Mouse (Mus musculus) midbrain, embryonic 11.5 days (tissue): ENCODE measurements around the gene Gpc3. TPM values are rescaled to one million over a fixed set of nuclear protein-coding genes. Genes with fewer than 3 reads are reported as not detected.
"Not testable (repeated sequence)": the region's sequence is repeated elsewhere in the genome, so short reads cannot be mapped to it uniquely, and the experiment has no call there.

Source experiments
- ATAC-seq: fragments of 200-750 bp; cut with Nextera tagmentation; 2 replicates; pipeline ENCODE4 v1.8.0; 2017; ENCODE audit warnings: moderate TSS enrichment, moderate library complexity; ENCODE audit not compliant: low FRiP score
- DNase-seq: peaks from one replicate; pipeline ENCODE4 v3.0.0; 2015; ENCODE audit warnings: low spot score; ENCODE audit errors: missing footprints
- H3K27ac ChIP-seq: fragments of 300-500 bp; sonication (generic); 2 replicates; pipeline ENCODE4 v1.5.1; 2014; ENCODE audit warnings: low read depth, low read length
- H3K27me3 ChIP-seq: fragments of 300-500 bp; sonication (generic); 2 replicates; pipeline ENCODE4 v1.6.1; 2014; ENCODE audit warnings: mild to moderate bottlenecking, low read length, moderate library complexity, mixed read lengths; ENCODE audit not compliant: control insufficient read depth, insufficient read depth
- H3K36me3 ChIP-seq: fragments of 300-500 bp; sonication (generic); 2 replicates; pipeline ENCODE4 v1.6.1; 2014; ENCODE audit warnings: mild to moderate bottlenecking, low read length, moderate library complexity, mixed read lengths; ENCODE audit not compliant: control insufficient read depth, insufficient read depth
- H3K4me1 ChIP-seq: fragments of 300-500 bp; sonication (generic); 2 replicates; pipeline ENCODE4 v1.6.1; 2014; ENCODE audit warnings: low read length; ENCODE audit not compliant: control insufficient read depth, insufficient read depth
- H3K4me2 ChIP-seq: fragments of 300-500 bp; sonication (generic); 2 replicates; pipeline ENCODE4 v1.6.1; 2014; ENCODE audit warnings: mild to moderate bottlenecking, moderate library complexity
- H3K4me3 ChIP-seq: fragments of 300-500 bp; sonication (generic); 2 replicates; pipeline ENCODE4 v1.5.1; 2014; ENCODE audit warnings: low read depth, low read length
- H3K9ac ChIP-seq: fragments of 300-500 bp; sonication (generic); 2 replicates; pipeline ENCODE4 v1.6.1; 2014; ENCODE audit warnings: low read length
- H3K9me3 ChIP-seq: fragments of 300-500 bp; sonication (generic); 2 replicates; pipeline ENCODE4 v1.6.1; 2016; ENCODE audit warnings: low read length; ENCODE audit not compliant: control insufficient read depth
- WGBS: fragments of 180-500 bp; shearing (Covaris S2); extraction: QIAGEN DNeasy Blood & Tissue Kit; methylation state at CpG from one replicate; pipeline ENCODE4 v1.1.7; 2014; 5-methylcytosine and 5-hydroxymethylcytosine counted together
- polyA plus RNA-seq: library from polyadenylated mRNA; unstranded; fragments of >200 nt; fragmentation: Nextera tagmentation; extraction: Ambion mirVana; gene quantifications from 2 replicates; pipeline ENCODE4 v1.2.1, GENCODE M21; 2014

Gpc3 gene
- polyA plus RNA-seq, 1 experiment from 2014 or later = 225 TPM

DNA sequence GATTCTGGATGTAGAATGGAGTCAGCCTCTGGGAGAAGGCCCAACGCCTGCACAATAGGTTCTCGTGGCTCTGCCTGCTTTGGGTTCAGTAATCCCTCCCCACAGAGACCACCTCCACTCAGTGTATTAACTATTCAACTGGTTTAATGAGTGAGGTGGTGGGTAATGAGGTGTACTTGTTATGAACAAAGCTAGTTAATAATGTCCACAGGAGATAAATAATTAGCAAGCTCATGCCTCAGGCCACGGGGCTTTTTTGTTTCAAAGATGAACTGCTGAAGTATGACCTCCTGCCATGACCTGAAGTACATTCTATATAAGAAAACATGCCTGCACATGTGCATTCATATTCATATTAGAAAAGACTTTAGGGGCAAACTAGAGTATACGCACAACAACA lies 260.8 kb downstream of the Gpc3 start:
- no peak overlapping the region for H3K4me2 ChIP-seq
- H3K9ac ChIP-seq = no peak overlapping the region
- 73% methylated on average over 4 of the region's 4 CpGs for WGBS
- H3K27me3 ChIP-seq = no peaks in the 10 kb centered on the region
- H3K4me3 ChIP-seq = no peak overlapping the region
- peaks cover 4% of the 10 kb centered on the region; the same call in 1 of the 2 replicates for H3K4me1 ChIP-seq
- ATAC-seq = no peak
- no peak for DNase-seq
- H3K27ac ChIP-seq = no peak overlapping the region
- H3K36me3 ChIP-seq = no peaks in the 10 kb centered on the region
- no peaks in the 10 kb centered on the region for H3K9me3 ChIP-seq

DNA sequence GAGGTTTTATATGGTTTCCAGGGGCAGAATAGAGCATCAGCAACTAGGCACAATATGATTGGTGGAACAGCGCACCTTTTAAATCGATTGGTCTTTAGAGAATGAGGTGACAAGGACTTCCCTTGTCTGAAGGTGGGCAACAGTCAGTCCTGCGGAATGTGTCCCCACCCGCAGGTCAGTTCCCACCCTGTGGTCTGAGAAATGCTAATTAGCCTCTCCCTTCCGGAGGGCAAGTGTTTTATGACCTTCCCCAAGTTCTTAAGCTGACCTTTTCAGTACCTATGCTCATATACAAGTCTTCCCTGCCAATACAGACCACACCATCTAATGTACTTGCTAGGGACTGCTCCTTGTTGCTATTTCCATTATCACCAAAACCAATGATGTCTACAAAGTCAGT lies 263.1 kb downstream of the Gpc3 start:
- not testable (repeated sequence) for H3K4me3 ChIP-seq

DNA sequence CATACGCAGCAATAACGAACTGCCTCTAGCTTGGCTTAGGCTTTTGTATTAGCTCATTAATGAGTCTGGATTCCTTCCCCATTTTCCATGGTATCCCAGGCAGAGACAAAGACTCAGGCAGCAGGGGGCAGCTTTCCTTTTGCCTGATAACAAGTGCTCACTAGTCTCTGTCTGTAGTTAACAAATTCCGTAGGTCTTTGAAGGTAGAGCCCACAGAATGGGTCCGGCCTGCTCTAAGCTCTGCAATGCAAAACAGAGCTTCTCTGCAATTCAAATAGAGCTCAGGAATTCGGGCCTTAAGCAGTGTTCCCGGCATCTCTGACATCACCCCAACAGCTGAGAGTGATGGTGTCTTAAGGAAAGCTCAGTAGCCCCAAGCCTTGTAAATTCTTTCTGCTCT lies 265.0 kb downstream of the Gpc3 start:
- no peaks in the 10 kb centered on the region for H3K36me3 ChIP-seq
- no peak for DNase-seq
- H3K4me3 ChIP-seq = no peak overlapping the region
- no peak overlapping the region for H3K4me2 ChIP-seq
- H3K9ac ChIP-seq = no peak overlapping the region
- peaks cover 6% of the 10 kb centered on the region; the same call in 1 of the 2 replicates for H3K4me1 ChIP-seq
- H3K9me3 ChIP-seq = no peaks in the 10 kb centered on the region
- peak; percentile 59 for ATAC-seq
- no peaks in the 10 kb centered on the region for H3K27me3 ChIP-seq
- H3K27ac ChIP-seq = no peak overlapping the region
- 15% methylated on average over 6 of the region's 6 CpGs for WGBS

More for the DNA sequence above, 263.1 kb downstream of the Gpc3 start:
- not testable (repeated sequence) for H3K36me3 ChIP-seq, H3K9ac ChIP-seq, DNase-seq, H3K4me1 ChIP-seq, H3K27ac ChIP-seq, H3K9me3 ChIP-seq, H3K27me3 ChIP-seq, H3K4me2 ChIP-seq, ATAC-seq
- WGBS = 69% methylated on average over 5 of the region's 5 CpGs

GRCm38 (mm10) chrX:52344018-52344417 lies 269.7 kb downstream of the Gpc3 start:
- peaks cover 4% of the 10 kb centered on the region; the same call in 1 of the 2 replicates for H3K4me1 ChIP-seq
- H3K9me3 ChIP-seq = no peaks in the 10 kb centered on the region
- no peak for DNase-seq
- no peak overlapping the region for H3K9ac ChIP-seq
- no peaks in the 10 kb centered on the region for H3K36me3 ChIP-seq
- H3K27ac ChIP-seq = no peak overlapping the region
- no peak overlapping the region for H3K4me3 ChIP-seq
- H3K4me2 ChIP-seq = no peak overlapping the region
- ATAC-seq = no peak
- WGBS = 63% methylated on average over 3 of the region's 3 CpGs
- H3K27me3 ChIP-seq = no peaks in the 10 kb centered on the region

DNA sequence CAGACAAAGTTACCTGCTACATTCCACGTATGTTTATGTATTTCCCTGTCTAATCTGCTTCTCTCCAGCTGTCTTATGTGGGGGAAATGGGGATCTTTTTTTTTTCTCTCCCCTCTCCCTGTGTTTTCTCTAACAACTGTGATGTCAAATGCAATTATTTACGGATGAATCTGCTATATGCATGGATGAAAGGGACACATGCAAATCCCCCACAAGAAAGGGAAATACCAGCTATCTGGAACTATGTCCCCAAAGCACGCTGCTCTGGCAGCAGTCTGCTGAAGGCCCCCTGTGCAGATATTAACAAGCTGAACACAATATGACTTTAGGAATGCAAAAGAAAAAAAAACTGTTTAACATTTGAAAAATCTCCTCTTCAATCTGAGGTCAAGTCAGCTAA lies 273.5 kb downstream of the Gpc3 start:
- Histone ChIP-seq H3K4me1 (no peaks in the 10 kb centered on the region), H3K9ac (no peak overlapping the region), H3K27ac (no peak overlapping the region), H3K9me3 (no peaks in the 10 kb centered on the region), H3K4me2 (no peak overlapping the region), H3K4me3 (no peak overlapping the region), H3K27me3 (no peaks in the 10 kb centered on the region), H3K36me3 (no peaks in the 10 kb centered on the region)
- WGBS = 47% methylated on average over 3 of the region's 3 CpGs
- ATAC-seq = no peak
- no peak for DNase-seq

DNA sequence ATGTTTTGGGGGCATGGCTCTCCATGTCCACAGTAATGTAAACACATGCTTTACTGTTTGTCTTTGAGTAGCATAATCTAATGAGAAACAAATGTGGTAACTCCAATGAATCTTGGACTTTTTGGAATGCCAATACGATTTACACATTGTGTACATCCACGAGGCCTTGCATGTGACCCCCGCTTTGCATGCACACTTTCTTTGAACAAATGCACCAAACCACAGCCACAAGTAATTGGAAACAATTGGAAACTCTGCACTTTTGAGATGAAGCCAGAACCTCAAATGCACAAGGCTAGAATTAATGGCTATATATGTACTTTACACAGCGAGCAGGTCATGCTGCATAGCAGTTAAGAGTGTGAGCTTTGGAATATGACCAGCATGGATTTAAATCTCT lies 292.0 kb downstream of the Gpc3 start:
- Histone ChIP-seq H3K27ac (no peak overlapping the region), H3K27me3 (no peaks in the 10 kb centered on the region), H3K9me3 (no peaks in the 10 kb centered on the region), H3K36me3 (no peaks in the 10 kb centered on the region), H3K4me1 (no peaks in the 10 kb centered on the region), H3K9ac (no peak overlapping the region), H3K4me2 (no peak overlapping the region), H3K4me3 (no peak overlapping the region)
- ATAC-seq = no peak
- 88% methylated on average over 4 of the region's 4 CpGs for WGBS
- no peak for DNase-seq

- 83% methylated on average over 4 of the region's 4 CpGs for WGBS
- Histone ChIP-seq H3K27me3 (no peaks in the 10 kb centered on the region), H3K9me3 (no peaks in the 10 kb centered on the region), H3K4me1 (no peaks in the 10 kb centered on the region), H3K36me3 (no peaks in the 10 kb centered on the region), H3K27ac (no peak overlapping the region), H3K9ac (no peak overlapping the region), H3K4me2 (no peak overlapping the region), H3K4me3 (no peak overlapping the region)
- DNase-seq (no peak), ATAC-seq (no peak)
Observed at GRCm38 (mm10) chrX:52320653-52321052, 293.1 kb downstream of the Gpc3 start.

DNA sequence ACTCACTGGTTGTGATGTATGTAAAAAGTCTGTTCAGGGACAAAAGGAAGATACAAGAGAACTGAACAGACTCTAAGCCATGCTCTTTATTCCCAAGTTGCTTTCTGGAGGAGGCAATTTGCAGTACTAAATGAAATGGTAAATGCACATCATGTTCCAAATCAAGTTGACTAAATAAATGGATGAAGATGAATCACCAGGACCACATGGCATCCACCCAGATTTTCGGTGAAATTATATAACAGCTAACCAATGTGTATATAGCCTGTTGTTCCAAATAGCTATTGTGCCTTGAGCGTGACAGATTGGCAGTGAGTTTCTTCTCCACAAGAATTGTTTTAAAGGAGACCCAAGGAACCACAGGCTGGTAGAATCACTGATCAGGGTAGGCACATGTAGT lies 302.8 kb downstream of the Gpc3 start:
- no peak overlapping the region for H3K4me2 ChIP-seq
- H3K4me1 ChIP-seq = no peaks in the 10 kb centered on the region
- no peak overlapping the region for H3K4me3 ChIP-seq
- H3K9ac ChIP-seq = no peak overlapping the region
- no peak overlapping the region for H3K27ac ChIP-seq
- H3K27me3 ChIP-seq = no peaks in the 10 kb centered on the region; the same call in 1 of the 2 replicates
- no peaks in the 10 kb centered on the region for H3K36me3 ChIP-seq
- ATAC-seq = no peak
- 90% methylated on average over 2 of the region's 2 CpGs for WGBS
- H3K9me3 ChIP-seq = no peaks in the 10 kb centered on the region
- no peak for DNase-seq

- no peaks in the 10 kb centered on the region for H3K9me3 ChIP-seq
- no peaks in the 10 kb centered on the region; the same call in 1 of the 2 replicates for H3K27me3 ChIP-seq
- H3K36me3 ChIP-seq = no peaks in the 10 kb centered on the region
- no peak overlapping the region for H3K4me2 ChIP-seq
- no peak overlapping the region for H3K4me3 ChIP-seq
- H3K4me1 ChIP-seq = no peaks in the 10 kb centered on the region
- H3K27ac ChIP-seq = no peak overlapping the region
- DNase-seq (no peak), ATAC-seq (no peak)
- no peak overlapping the region for H3K9ac ChIP-seq
- 87% methylated on average over 4 of the region's 4 CpGs for WGBS
Observed at GRCm38 (mm10) chrX:52305226-52305625, 308.5 kb downstream of the Gpc3 start.

DNA sequence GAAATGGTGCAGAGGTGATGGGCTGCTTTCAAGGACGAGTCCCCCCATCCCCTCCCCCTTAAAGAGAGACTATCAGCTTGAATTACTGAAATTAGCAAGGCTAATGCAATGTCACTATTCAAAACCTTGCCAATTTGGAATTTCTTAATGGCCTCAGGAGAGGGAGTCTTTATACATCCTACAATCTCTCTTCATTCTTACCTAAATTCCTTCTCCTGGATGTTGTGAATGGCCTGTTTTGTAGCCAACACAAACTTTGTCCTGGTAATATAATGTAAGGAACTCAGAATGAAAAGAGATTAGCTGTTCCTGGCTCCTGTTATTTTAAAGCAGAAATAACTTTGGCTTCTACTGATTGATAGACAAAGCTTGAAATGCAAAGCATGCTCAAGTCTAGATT lies 325.0 kb downstream of the Gpc3 start:
- no peaks in the 10 kb centered on the region for H3K4me1 ChIP-seq
- H3K4me2 ChIP-seq = no peak overlapping the region
- DNase-seq (no peak), ATAC-seq (no peak)
- no peak overlapping the region for H3K9ac ChIP-seq
- H3K4me3 ChIP-seq = no peak overlapping the region
- H3K27ac ChIP-seq = no peak overlapping the region
- 31% methylated on average over 1 of the region's 1 CpGs for WGBS
- no peaks in the 10 kb centered on the region for H3K9me3 ChIP-seq
- no peaks in the 10 kb centered on the region for H3K27me3 ChIP-seq
- no peaks in the 10 kb centered on the region for H3K36me3 ChIP-seq
